In genomic region chr16:45122571-45122970, GRCm38 (mm10) we compare ENCODE assay signal across 11 mouse cellular contexts. TPM values are rescaled to one million over a fixed set of nuclear protein-coding genes. Genes with fewer than 3 reads are reported as not detected.
DNase-seq lines count a peak whose midpoint lies in the region; ATAC-seq and TF ChIP-seq lines count a peak whose summit lies in the region.
"Had no signal": no experiment of that assay in that cellular context is flagged by ENCODE, and none has a peak within 500 bp of the region (broad histone marks: within the 10 kb centered on the region; RNA-seq: fewer than 3 reads in every experiment).

No protein-coding gene starts in this region.

- peak; percentile 31 for DNase-seq in adrenal gland, postnatal 10 days
- DNase-seq in adrenal gland, postnatal 4 days (ENCODE audit: low spot score in 2 of 2): no peak
- DNase-seq in hindbrain, postnatal 0 days (ENCODE audit: low spot score): peak; percentile 36
- DNase-seq in lung, postnatal 36 days: peak; percentile 42
- DNase-seq in lung, adult 2 months: no peak
- no peak for DNase-seq in heart, postnatal 0 days (ENCODE audit: low spot score)
- DNase-seq in gastrocnemius, postnatal 14 days: no peak
- DNase-seq: layer of hippocampus, adult 9-11 months had no signal

- no peak for TF ChIP-seq POLR2A in lung, adult 2 months (IDR thresholded peaks at IDR 0.05; ENCODE audit: borderline replicate concordance, extremely low read depth, low read depth, low read length)

- intact Hi-C loops in gastrocnemius, postnatal 14 days (cut with DNase I; ENCODE audit: low total_unique reads): no loop called here

- no peak overlapping the region for H3K4me3 ChIP-seq in hindbrain, postnatal 0 days (ENCODE audit: low read length)
- H3K4me3 ChIP-seq in hindbrain, embryonic 13.5 days: no peak overlapping the region
- H3K4me3 ChIP-seq in lung, adult 2 months (replicated peaks; ENCODE audit: extremely low read depth, low read depth, low read length): no peak overlapping the region
- no peak overlapping the region for H3K4me3 ChIP-seq in heart, postnatal 0 days (ENCODE audit: low read depth, low read length)
- H3K4me3 ChIP-seq: lung, embryonic 15.5 days; neural tube, embryonic 12.5 days had no signal

- peak; percentile 57 for TF ChIP-seq CTCF in hindbrain, postnatal 0 days (IDR thresholded peaks at IDR 0.05; ENCODE audit: low read depth)
- no peak for TF ChIP-seq CTCF in lung, adult 2 months (IDR thresholded peaks at IDR 0.05; ENCODE audit: insufficient read depth, low read length)
- TF ChIP-seq CTCF in heart, postnatal 0 days (IDR thresholded peaks at IDR 0.05; ENCODE audit: low read depth): peak; percentile 63

- no peak overlapping the region for H3K4me2 ChIP-seq in hindbrain, postnatal 0 days (ENCODE audit: low read depth, low read length)
- no peak overlapping the region for H3K4me2 ChIP-seq in hindbrain, embryonic 13.5 days
- H3K4me2 ChIP-seq in heart, postnatal 0 days (ENCODE audit: low read depth, low read length): no peak overlapping the region
- H3K4me2 ChIP-seq: lung, embryonic 15.5 days; neural tube, embryonic 12.5 days had no signal

- H3K27ac ChIP-seq in hindbrain, postnatal 0 days: no peak overlapping the region
- H3K27ac ChIP-seq in hindbrain, embryonic 13.5 days: no peak overlapping the region
- no peak overlapping the region for H3K27ac ChIP-seq in heart, postnatal 0 days (ENCODE audit: low read depth)
- H3K27ac ChIP-seq: lung, embryonic 15.5 days; neural tube, embryonic 12.5 days had no signal

- H3K4me1 ChIP-seq in hindbrain, postnatal 0 days (ENCODE audit: insufficient read depth, low read length): no peaks in the 10 kb centered on the region
- no peaks in the 10 kb centered on the region for H3K4me1 ChIP-seq in hindbrain, embryonic 13.5 days (replicated peaks)
- no peaks in the 10 kb centered on the region for H3K4me1 ChIP-seq in lung, adult 2 months (ENCODE audit: control insufficient read depth, insufficient read depth, low read length)
- H3K4me1 ChIP-seq in heart, postnatal 0 days (ENCODE audit: control insufficient read depth, insufficient read depth): peaks cover 9% of the 10 kb centered on the region
- H3K4me1 ChIP-seq: neural tube, embryonic 12.5 days had no signal

- no peaks in the 10 kb centered on the region for H3K9me3 ChIP-seq in hindbrain, postnatal 0 days (ENCODE audit: low read length)
- no peaks in the 10 kb centered on the region for H3K9me3 ChIP-seq in hindbrain, embryonic 13.5 days
- H3K9me3 ChIP-seq in heart, postnatal 0 days (replicated peaks; ENCODE audit: control insufficient read depth, low read length): no peaks in the 10 kb centered on the region
- H3K9me3 ChIP-seq: lung, embryonic 15.5 days; neural tube, embryonic 12.5 days had no signal

- no peak for ATAC-seq in hindbrain, postnatal 0 days
- no peak for ATAC-seq in hindbrain, embryonic 13.5 days (ENCODE audit: low FRiP score)
- ATAC-seq in heart, postnatal 0 days (ENCODE audit: insufficient read depth, low read depth): peak; percentile 27; the same call in 1 of the 2 replicates

- TF ChIP-seq EP300 in heart, postnatal 0 days (IDR thresholded peaks at IDR 0.05; ENCODE audit: low read depth): no peak

- H3K9ac ChIP-seq in hindbrain, postnatal 0 days (replicated peaks; ENCODE audit: low read length): no peak overlapping the region
- H3K9ac ChIP-seq in hindbrain, embryonic 13.5 days: no peak overlapping the region
- no peak overlapping the region for H3K9ac ChIP-seq in heart, postnatal 0 days (replicated peaks; ENCODE audit: low read depth, low read length)
- H3K9ac ChIP-seq: lung, embryonic 15.5 days; neural tube, embryonic 12.5 days had no signal

- H3K27me3 ChIP-seq in hindbrain, postnatal 0 days (ENCODE audit: insufficient read depth, low read length): no peaks in the 10 kb centered on the region
- H3K27me3 ChIP-seq in hindbrain, embryonic 13.5 days: no peaks in the 10 kb centered on the region
- H3K27me3 ChIP-seq in heart, postnatal 0 days (ENCODE audit: control insufficient read depth, insufficient read depth, low read length): no peaks in the 10 kb centered on the region
- H3K27me3 ChIP-seq: lung, embryonic 15.5 days; neural tube, embryonic 12.5 days had no signal

- WGBS in hindbrain, postnatal 0 days: 66% methylated on average over 5 of the region's 5 CpGs
- 72% methylated on average over 5 of the region's 5 CpGs for WGBS in hindbrain, embryonic 13.5 days
- 71% methylated on average over 5 of the region's 5 CpGs for WGBS in lung, adult 2 months
- 55% methylated on average over 5 of the region's 5 CpGs for WGBS in heart, postnatal 0 days

- H3K36me3 ChIP-seq in hindbrain, postnatal 0 days (ENCODE audit: insufficient read depth, low read length): no peaks in the 10 kb centered on the region
- no peaks in the 10 kb centered on the region for H3K36me3 ChIP-seq in hindbrain, embryonic 13.5 days
- peaks cover 28% of the 10 kb centered on the region for H3K36me3 ChIP-seq in heart, postnatal 0 days (replicated peaks; ENCODE audit: control insufficient read depth, insufficient read depth, low read length)
- H3K36me3 ChIP-seq: neural tube, embryonic 12.5 days had no signal

RNA-seq across cellular contexts. Expression of gene Ccdc80, which starts 29.4 kb away (rescaled TPM):
- 10 to 100 TPM; 60.7 to 82.4 TPM for total RNA-seq in adrenal gland, postnatal 10 days (2021)
- total RNA-seq in adrenal gland, postnatal 4 days (2021): 10 to 100 TPM; 65.8 to 67.5 TPM
- 6.2 and 14.5 TPM in 2 replicates for total RNA-seq in hindbrain, postnatal 0 days (2014; rRNA removed)
- 13.6 and 14.9 TPM in 2 replicates for polyA plus RNA-seq in hindbrain, postnatal 0 days (2015; fragmentation: Nextera tagmentation; extraction: Ambion mirVana)
- 11.7 and 14.0 TPM in 2 replicates for polyA plus RNA-seq in hindbrain, embryonic 13.5 days (2015; fragmentation: Nextera tagmentation; extraction: Ambion mirVana)
- polyA plus RNA-seq in lung, adult 2 months (2012; rRNA removed): 19.6 and 20.0 TPM in 2 replicates
- total RNA-seq in heart, postnatal 0 days (2014; rRNA removed; ENCODE audit: low replicate concordance): 61.4 and 70.2 TPM in 2 replicates
- 75.3 and 75.8 TPM in 2 replicates for polyA plus RNA-seq in heart, postnatal 0 days (2015; fragmentation: Nextera tagmentation; extraction: Ambion mirVana)
- total RNA-seq in gastrocnemius, postnatal 14 days (2021): 10 to 100 TPM; 67.2 to 85.5 TPM

RNA-seq across cellular contexts. Expression of gene Slc35a5, which starts 35.9 kb away (rescaled TPM):
- total RNA-seq in adrenal gland, postnatal 10 days (2021): 10 to 100 TPM; 23.2 to 26.2 TPM
- 10 to 100 TPM; 28.9 to 30.6 TPM for total RNA-seq in adrenal gland, postnatal 4 days (2021)
- total RNA-seq in hindbrain, postnatal 0 days (2014; rRNA removed): 30.2 and 43.7 TPM in 2 replicates
- polyA plus RNA-seq in hindbrain, postnatal 0 days (2015; fragmentation: Nextera tagmentation; extraction: Ambion mirVana): 26.1 and 36.1 TPM in 2 replicates
- 33.3 and 34.1 TPM in 2 replicates for polyA plus RNA-seq in hindbrain, embryonic 13.5 days (2015; fragmentation: Nextera tagmentation; extraction: Ambion mirVana)
- 11.6 and 18.9 TPM in 2 replicates for polyA plus RNA-seq in lung, adult 2 months (2012; rRNA removed)
- 20.5 and 47.7 TPM in 2 replicates for total RNA-seq in heart, postnatal 0 days (2014; rRNA removed; ENCODE audit: low replicate concordance)
- 11.6 and 12.0 TPM in 2 replicates for polyA plus RNA-seq in heart, postnatal 0 days (2015; fragmentation: Nextera tagmentation; extraction: Ambion mirVana)
- 1 to 10 TPM; 5.5 to 6.7 TPM for total RNA-seq in gastrocnemius, postnatal 14 days (2021)

RNA-seq across cellular contexts. Expression of gene Atg3, which starts 36.0 kb away (rescaled TPM):
- 10 to 100 TPM; 39.9 to 45.3 TPM for total RNA-seq in adrenal gland, postnatal 10 days (2021)
- total RNA-seq in adrenal gland, postnatal 4 days (2021): 10 to 100 TPM; 37.6 to 40.1 TPM
- 11.2 and 11.7 TPM in 2 replicates for total RNA-seq in hindbrain, postnatal 0 days (2014; rRNA removed)
- 52.1 and 53.0 TPM in 2 replicates for polyA plus RNA-seq in hindbrain, postnatal 0 days (2015; fragmentation: Nextera tagmentation; extraction: Ambion mirVana)
- 51.6 and 53.4 TPM in 2 replicates for polyA plus RNA-seq in hindbrain, embryonic 13.5 days (2015; fragmentation: Nextera tagmentation; extraction: Ambion mirVana)
- 18.5 and 28.1 TPM in 2 replicates for polyA plus RNA-seq in lung, adult 2 months (2012; rRNA removed)
- 4.5 and 5.6 TPM in 2 replicates for total RNA-seq in heart, postnatal 0 days (2014; rRNA removed; ENCODE audit: low replicate concordance)
- 30.1 and 31.2 TPM in 2 replicates for polyA plus RNA-seq in heart, postnatal 0 days (2015; fragmentation: Nextera tagmentation; extraction: Ambion mirVana)
- total RNA-seq in gastrocnemius, postnatal 14 days (2021): 10 to 100 TPM; 19.0 to 20.8 TPM

Comparison
In these comparisons a context has a peak if more than half of its experiments do, and no peak if none do; other contexts are left out.
1. DNase-seq: peak in adrenal gland, postnatal 10 days (single experiment), hindbrain, postnatal 0 days (single experiment) and lung, postnatal 36 days (single experiment); none in adrenal gland, postnatal 4 days (0 of 2), lung, adult 2 months (single experiment), heart, postnatal 0 days (single experiment) and gastrocnemius, postnatal 14 days (single experiment).